Comparison of ENCODE assay signal across 13 mouse cellular contexts in the genomic region with DNA sequence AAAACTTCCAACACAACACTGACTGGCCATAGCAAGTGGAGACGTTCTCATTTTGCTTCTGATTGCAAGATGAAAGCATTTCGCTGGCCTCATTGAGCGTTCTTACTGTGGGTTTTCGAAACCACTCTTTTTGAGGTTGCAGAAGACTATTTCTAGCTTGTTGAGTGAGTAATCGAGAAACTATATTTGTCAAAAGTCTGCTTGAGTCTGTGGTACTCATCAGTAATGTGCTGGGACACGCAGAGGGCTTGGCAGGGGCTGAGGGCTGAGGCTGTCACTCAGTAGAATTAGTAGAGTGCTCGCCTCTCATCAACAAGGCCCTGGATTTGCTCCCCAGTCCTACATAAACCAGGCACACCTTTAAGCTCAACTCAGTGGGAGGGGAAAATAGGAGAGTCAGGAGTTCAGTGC. TPM values are rescaled to one million over a fixed set of nuclear protein-coding genes. Genes with fewer than 3 reads are reported as not detected.
DNase-seq lines count a peak whose midpoint lies in the region; ATAC-seq and TF ChIP-seq lines count a peak whose summit lies in the region.
"Had no signal": no experiment of that assay in that cellular context is flagged by ENCODE, and none has a peak within 500 bp of the region (broad histone marks: within the 10 kb centered on the region; RNA-seq: fewer than 3 reads in every experiment).

No protein-coding gene starts in this region.

- H3K4me1 ChIP-seq in liver, embryonic 14.5 days (replicated peaks; ENCODE audit: control insufficient read depth in 2 of 2, insufficient read depth in 2 of 2, low read length in 1 of 2), result peaks cover 62 to 64% of the 10 kb centered on the region in 2 experiments
- H3K4me1 ChIP-seq in hindbrain, postnatal 0 days (ENCODE audit: insufficient read depth, low read length), result 0 out of 2 replicates have a peak, but pooled peaks cover 5% of the 10 kb centered on the region

- 74% methylated on average over 7 of the region's 7 CpGs for WGBS in liver, embryonic 14.5 days (ENCODE audit: insufficient replicate concordance)
- WGBS in hindbrain, postnatal 0 days, result 87% methylated on average over 7 of the region's 7 CpGs

- no peak overlapping the region for H3K4me3 ChIP-seq in layer of hippocampus, adult 2 months
- H3K4me3 ChIP-seq in liver, embryonic 14.5 days (ENCODE audit: insufficient read depth in 1 of 2, low read depth in 2 of 2, low read length in 2 of 2), result no peak overlapping the region
- no peak overlapping the region for H3K4me3 ChIP-seq in hindbrain, postnatal 0 days (ENCODE audit: low read length)
- H3K4me3 ChIP-seq: hindbrain, embryonic 10.5 days had no signal

- H3K27ac ChIP-seq in layer of hippocampus, adult 2 months, result peak overlapping the region; percentile 88
- H3K27ac ChIP-seq in liver, embryonic 14.5 days, result peak overlapping the region; percentile 24
- H3K27ac ChIP-seq in hindbrain, postnatal 0 days, result no peak overlapping the region
- H3K27ac ChIP-seq: hindbrain, embryonic 10.5 days had no signal

- H3K9ac ChIP-seq in liver, embryonic 14.5 days (replicated peaks), result no peak overlapping the region
- no peak overlapping the region for H3K9ac ChIP-seq in hindbrain, postnatal 0 days (replicated peaks; ENCODE audit: low read length)

- no peaks in the 10 kb centered on the region for H3K27me3 ChIP-seq in liver, embryonic 14.5 days (ENCODE audit: control insufficient read depth, insufficient read depth, low read length)
- no peaks in the 10 kb centered on the region for H3K27me3 ChIP-seq in hindbrain, postnatal 0 days (ENCODE audit: insufficient read depth, low read length)

- TF ChIP-seq EP300 in liver, embryonic 14.5 days (IDR thresholded peaks at IDR 0.05; ENCODE audit: low read depth), result no peak

- DNase-seq in layer of hippocampus, adult 2 months (ENCODE audit: low spot score in 2 of 2), result no peak
- DNase-seq in layer of hippocampus, postnatal 14 days (ENCODE audit: low spot score in 2 of 2), result no peak
- peak; percentile 54 for DNase-seq in CD4-positive, CD25-positive, alpha-beta regulatory T cell, adult 2 months (ENCODE audit: low read depth, low spot score)
- DNase-seq in brain, adult 2 months (ENCODE audit: low read depth, low spot score), result peak; percentile 74
- no peak for DNase-seq in liver, embryonic 14.5 days (ENCODE audit: low read depth in 3 of 3, low spot score in 3 of 3)
- no peak for DNase-seq in lung, postnatal 10 days
- no peak for DNase-seq in spleen, postnatal 36 days (ENCODE audit: low spot score in 2 of 2)
- DNase-seq in hindbrain, postnatal 0 days (ENCODE audit: low spot score), result no peak
- DNase-seq: adrenal gland, postnatal 14 days; spleen, adult 18-20 months had no signal

- ATAC-seq in liver, embryonic 14.5 days (ENCODE audit: insufficient read depth), result no peak
- ATAC-seq in hindbrain, postnatal 0 days, result no peak
- ATAC-seq: forebrain, embryonic 14.5 days; lung, postnatal 0 days had no signal

- no peaks in the 10 kb centered on the region for H3K9me3 ChIP-seq in liver, embryonic 14.5 days (ENCODE audit: control insufficient read depth, low read length)
- H3K9me3 ChIP-seq in hindbrain, postnatal 0 days (ENCODE audit: low read length), result no peaks in the 10 kb centered on the region
- H3K9me3 ChIP-seq: hindbrain, embryonic 10.5 days had no signal

- no peak for TF ChIP-seq CTCF in layer of hippocampus, adult 2 months (conservative IDR thresholded peaks at IDR 0.05)
- no peak for TF ChIP-seq CTCF in liver, embryonic 14.5 days (IDR thresholded peaks at IDR 0.05; ENCODE audit: low read depth)
- TF ChIP-seq CTCF in hindbrain, postnatal 0 days (IDR thresholded peaks at IDR 0.05; ENCODE audit: low read depth), result no peak

- H3K4me2 ChIP-seq in liver, embryonic 14.5 days (ENCODE audit: low read depth), result no peak overlapping the region
- no peak overlapping the region for H3K4me2 ChIP-seq in hindbrain, postnatal 0 days (ENCODE audit: low read depth, low read length)

- H3K36me3 ChIP-seq in liver, embryonic 14.5 days (replicated peaks; ENCODE audit: control insufficient read depth, insufficient read depth, low read depth), result no peaks in the 10 kb centered on the region
- H3K36me3 ChIP-seq in hindbrain, postnatal 0 days (ENCODE audit: insufficient read depth, low read length), result no peaks in the 10 kb centered on the region
- H3K36me3 ChIP-seq: hindbrain, embryonic 10.5 days had no signal

RNA-seq across cellular contexts. Expression of gene Shld1, which starts 1.9 kb away (rescaled TPM):
- total RNA-seq in layer of hippocampus, adult 2 months (2021), result 10 to 100 TPM in 1 of 2 experiments, 1 to 10 TPM in 1; 9.7 to 11.0 TPM
- 1 to 10 TPM; 9.1 to 9.7 TPM for total RNA-seq in layer of hippocampus, postnatal 14 days (2021)
- polyA plus RNA-seq in liver, embryonic 14.5 days (2012; rRNA removed), result 6.3 and 7.1 TPM in 2 replicates
- 10.1 and 12.3 TPM in 2 replicates for polyA plus RNA-seq in liver, embryonic 14.5 days (2014; fragmentation: Nextera tagmentation; extraction: Ambion mirVana)
- 11.9 and 17.8 TPM in 2 replicates for total RNA-seq in hindbrain, postnatal 0 days (2014; rRNA removed)
- 16.7 and 18.4 TPM in 2 replicates for polyA plus RNA-seq in hindbrain, postnatal 0 days (2015; fragmentation: Nextera tagmentation; extraction: Ambion mirVana)

Comparison
In these comparisons a context has a peak if more than half of its experiments do, and no peak if none do; other contexts are left out.
1. DNase-seq: peak in CD4-positive, CD25-positive, alpha-beta regulatory T cell, adult 2 months (single experiment) and brain, adult 2 months (single experiment); none in layer of hippocampus, adult 2 months (0 of 2), layer of hippocampus, postnatal 14 days (0 of 2), liver, embryonic 14.5 days (0 of 3), lung, postnatal 10 days (single experiment), spleen, postnatal 36 days (0 of 2) and hindbrain, postnatal 0 days (single experiment).